Mouse (Mus musculus) spleen, postnatal 4 days (tissue): Measurements from ENCODE around the gene Cfl1.

Source experiments
- DNase-seq, 2 experiments: peaks; one replicate each; pipeline ENCODE4 v3.0.0; 2022; ENCODE audit warnings: low spot score in 2 of 2

Gene Cfl1

GRCm38 (mm10) chr19:5529325-5530137 lies 39.3 kb downstream of the Cfl1 start:
- peak; percentile 94 to 99 for DNase-seq

GRCm38 (mm10) chr19:5530138-5530524 lies 39.9 kb downstream of the Cfl1 start:
- DNase-seq: no peak

GRCm38 (mm10) chr19:5532520-5532919 lies 42.3 kb downstream of the Cfl1 start:
- DNase-seq: no peak

GRCm38 (mm10) chr19:5538786-5539185 lies 48.5 kb downstream of the Cfl1 start:
- no peak for DNase-seq

GRCm38 (mm10) chr19:5543362-5543761 lies 53.1 kb downstream of the Cfl1 start:
- no peak for DNase-seq

GRCm38 (mm10) chr19:5544031-5544430 lies 53.8 kb downstream of the Cfl1 start:
- no peak for DNase-seq
